Mouse (Mus musculus) bone marrow macrophage, adult 2 months (primary cell): ENCODE measurements around the gene Spp2.

Experiments
- CTCF ChIP-seq: IDR thresholded peaks from 2 replicates; pipeline ENCODE4 v1.5.1; 2012; ENCODE audit warnings: low read depth, mild to moderate bottlenecking, low read length, moderate library complexity
- POLR2A ChIP-seq: IDR thresholded peaks from 2 replicates; pipeline ENCODE4 v1.6.1; 2012; ENCODE audit warnings: mild to moderate bottlenecking, low read depth, low read length, borderline replicate concordance

DNA sequence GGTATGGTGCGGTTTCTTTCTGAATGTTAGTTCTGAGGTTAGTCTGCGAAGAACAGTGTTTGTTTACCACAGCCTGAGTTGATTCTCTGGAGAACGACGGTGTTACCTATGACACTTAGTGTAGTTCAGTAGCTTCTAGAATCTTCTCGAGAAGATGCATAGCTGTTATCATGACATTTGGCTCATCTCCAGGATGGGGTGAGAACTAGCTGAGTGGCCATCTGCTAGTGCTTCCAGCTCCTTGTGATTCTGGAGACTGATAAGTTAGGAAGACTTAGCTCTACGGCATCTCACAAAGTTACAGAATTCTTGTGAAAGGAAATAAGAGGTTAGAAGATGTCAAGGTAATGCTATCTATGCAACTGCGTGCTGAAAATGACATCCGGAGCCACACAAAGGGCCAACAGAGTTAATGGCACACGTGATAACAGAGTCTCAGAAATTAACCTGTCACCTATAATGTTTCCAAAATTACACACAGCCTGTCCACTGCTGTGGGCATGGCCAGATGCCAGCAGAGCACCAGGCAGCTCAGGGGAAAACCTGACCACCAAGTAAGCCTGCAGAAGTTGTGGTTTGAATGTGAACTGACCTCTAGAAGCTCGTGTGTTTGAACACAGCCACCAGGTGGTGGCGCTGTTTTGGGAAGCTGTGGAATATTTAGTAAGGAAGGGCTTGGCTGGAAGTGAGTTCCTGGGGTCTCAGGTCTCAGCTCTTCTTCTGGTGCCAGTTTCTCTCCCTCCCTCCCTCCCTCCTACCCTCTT is 39.7 kb upstream of the Spp2 start:
- no peak for TF ChIP-seq CTCF
- TF ChIP-seq POLR2A: no peak
